Mouse (Mus musculus) heart, postnatal 25 days (tissue): ENCODE data around the gene Hoxd3. TPM values are rescaled to one million over a fixed set of nuclear protein-coding genes. Genes with fewer than 3 reads are reported as not detected.

ENCODE experiments used
- DNase-seq: peaks from one replicate; pipeline ENCODE4 v3.0.0; 2022; ENCODE audit warnings: low spot score
- intact Hi-C: fragments of 180-260 bp; cut with DNase I; formaldehyde crosslinking; loops from one replicate; pipeline ENCODE4 v1.15.1; 2025
- microRNA-seq: library from miRNA; unstranded; fragments of <30 nt; microRNA quantifications from one replicate; pipeline ENCODE4 v1.2.0, GENCODE M21; 2022
- total RNA-seq, 2 experiments: library from RNA; stranded (reverse); gene quantifications; 2 replicates each; pipeline ENCODE4 v1.2.3; 2021

The Hoxd3 gene
- total RNA-seq, 2 experiments from 2014 or later = not detected

DNA sequence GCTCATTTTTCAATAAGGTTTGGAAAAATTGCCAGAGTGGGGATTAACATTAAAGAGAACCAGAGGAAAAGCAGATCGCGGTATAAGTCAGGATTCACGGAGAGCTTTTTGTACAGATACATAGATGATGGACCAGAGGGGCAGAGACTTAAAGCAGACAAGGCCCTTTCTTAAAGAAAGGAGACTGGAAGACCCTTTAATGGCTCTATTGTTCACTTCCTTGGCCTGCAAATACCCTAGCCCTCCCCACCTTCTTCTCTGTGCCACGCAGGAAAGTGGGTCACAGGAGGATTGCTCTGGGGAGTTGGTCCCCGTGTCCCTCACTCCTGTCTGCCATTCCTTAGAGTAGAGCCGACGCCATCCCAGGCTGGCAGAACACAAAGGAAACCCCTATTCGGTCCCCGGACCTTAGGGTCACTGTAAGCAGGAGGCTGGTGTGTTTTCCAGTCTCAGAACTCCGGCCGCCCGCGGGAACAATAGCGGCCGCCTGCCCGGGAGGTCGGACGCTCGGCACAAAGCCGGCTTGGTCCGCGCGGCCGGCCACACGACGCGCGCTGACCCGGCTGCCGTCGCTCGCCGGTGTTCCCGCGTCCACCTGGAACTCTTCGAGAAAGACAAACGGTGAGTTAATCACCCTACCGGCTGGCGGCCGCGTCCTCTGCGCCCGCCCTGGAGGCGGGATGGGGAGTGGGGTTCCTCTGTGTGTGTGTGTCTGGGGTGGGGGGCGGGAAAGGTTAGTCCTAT, 40.9 kb downstream of the Hoxd3 start:
- intact Hi-C loops = no loop called here
- DNase-seq = no peak

DNA sequence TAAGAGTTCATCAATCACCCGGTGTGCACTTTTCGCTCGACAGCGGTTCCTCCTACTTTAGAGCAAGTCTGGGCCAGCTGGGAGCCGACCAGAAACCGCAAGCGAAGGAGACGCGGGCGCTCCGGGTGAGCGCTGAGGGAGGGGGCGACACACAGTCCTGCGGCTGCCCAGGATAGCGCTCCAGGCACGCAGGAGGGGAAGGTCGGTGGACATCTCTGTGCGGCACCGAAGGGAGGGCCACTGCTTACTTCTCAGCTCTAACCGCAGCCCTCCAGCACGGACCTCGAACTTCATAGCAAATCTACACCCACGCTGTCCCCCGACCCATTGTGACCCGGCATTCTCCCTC, 41.4 kb downstream of the Hoxd3 start:
- intact Hi-C loops = no loop called here
- DNase-seq = no peak

DNA sequence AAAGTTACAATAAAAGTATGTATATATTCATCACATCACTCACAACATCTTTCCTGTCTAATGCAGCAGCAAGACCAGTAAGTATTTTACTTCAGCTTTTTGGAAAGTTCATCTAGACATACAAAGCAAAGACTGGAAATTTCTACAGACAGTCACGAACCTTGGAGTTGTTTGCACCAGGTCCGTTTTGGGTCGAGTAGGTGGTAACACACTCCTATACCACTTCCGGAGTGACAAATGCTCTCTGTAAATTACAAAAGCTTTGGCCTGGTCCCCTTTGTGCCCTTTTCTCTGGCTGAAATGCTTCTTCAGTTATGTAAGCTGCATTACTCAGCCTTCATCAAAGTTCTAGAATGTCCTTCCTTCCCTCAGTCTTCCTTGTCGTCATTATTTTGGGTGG, 42.0 kb downstream of the Hoxd3 start:
- DNase-seq = no peak
- intact Hi-C loops = no loop called here

DNA sequence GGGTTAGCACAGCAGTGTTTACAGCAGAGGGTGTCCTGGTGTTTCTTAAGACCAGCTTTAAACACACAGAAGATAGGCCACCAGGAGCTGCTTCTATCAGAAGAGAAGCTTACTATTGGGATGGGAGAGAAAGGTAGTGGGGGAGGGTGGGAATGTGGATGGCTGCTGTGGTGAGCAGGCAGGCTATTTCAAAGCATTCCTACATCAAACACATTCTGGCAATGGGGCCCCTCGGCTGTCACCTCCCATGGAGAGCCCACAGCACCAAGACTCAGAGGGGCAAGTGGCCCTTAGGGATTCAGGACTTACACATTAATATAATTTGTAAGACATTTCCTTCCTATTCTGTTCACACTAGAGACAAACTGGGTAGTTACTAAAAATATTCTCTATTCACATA, 48.4 kb downstream of the Hoxd3 start:
- intact Hi-C loops = no loop called here

DNA sequence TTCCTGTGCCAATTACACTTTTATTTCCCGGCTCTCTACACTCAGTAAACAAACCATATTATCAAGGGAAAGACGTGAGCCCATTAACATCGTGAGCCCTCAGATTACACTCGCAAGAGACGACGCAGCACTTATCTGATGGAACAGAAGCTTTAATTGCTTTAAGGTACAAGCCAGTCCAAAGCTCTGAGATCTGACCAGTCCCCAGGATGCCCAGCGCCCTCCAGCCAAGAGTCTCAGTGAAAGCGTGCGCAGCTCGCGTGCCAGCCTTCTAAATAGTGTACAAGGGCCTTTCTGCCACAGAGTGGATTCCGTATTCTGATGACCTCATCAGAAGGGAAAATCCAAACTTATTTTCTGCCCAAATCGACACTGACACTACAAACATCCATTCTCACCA, 50.2 kb downstream of the Hoxd3 start:
- intact Hi-C loops = no loop called here
- DNase-seq = no peak

More for the DNA sequence above, 48.4 kb downstream of the Hoxd3 start:
- DNase-seq = no peak

DNA sequence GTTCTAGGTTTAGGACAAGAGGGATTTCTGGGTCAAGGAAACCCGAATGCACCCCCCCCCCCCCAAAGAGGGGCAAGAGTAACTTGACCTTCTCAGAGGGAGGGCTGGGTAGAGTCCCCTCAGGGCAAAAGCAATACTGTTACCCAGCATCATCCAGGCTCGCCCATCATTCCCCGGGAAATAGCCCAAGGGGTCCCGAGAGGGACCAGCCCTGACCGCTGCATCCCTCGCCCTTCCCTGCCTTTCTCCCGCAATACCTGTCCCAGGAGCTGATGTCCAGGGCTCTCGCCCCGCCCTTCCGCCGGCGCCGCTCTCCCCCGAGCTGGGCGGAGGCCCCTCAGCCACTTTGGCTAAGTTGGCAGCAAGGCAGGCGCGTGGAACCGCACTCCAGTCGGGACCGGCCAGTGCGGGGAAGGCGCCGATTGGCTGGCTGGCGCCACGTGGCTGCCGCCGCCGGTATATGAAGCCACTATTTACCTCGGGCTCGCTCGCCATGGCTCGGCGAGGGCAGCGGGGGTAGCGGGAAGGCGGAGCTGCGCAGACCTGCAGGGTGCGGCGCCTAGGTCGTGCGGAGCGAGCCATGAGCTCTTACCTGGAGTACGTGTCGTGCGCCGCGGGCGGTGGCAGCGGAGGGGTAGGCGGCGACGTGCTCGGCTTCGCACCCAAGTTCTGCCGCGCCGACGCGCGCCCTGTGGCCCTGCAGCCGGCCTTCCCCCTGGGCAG, 51.0 kb downstream of the Hoxd3 start, which contains the start of gene Hoxd1:
Gene Hoxd1, plus strand, starts transcription at position 459 of the 723 bp plus-strand sequence.
- intact Hi-C loops = no loop called here

DNA sequence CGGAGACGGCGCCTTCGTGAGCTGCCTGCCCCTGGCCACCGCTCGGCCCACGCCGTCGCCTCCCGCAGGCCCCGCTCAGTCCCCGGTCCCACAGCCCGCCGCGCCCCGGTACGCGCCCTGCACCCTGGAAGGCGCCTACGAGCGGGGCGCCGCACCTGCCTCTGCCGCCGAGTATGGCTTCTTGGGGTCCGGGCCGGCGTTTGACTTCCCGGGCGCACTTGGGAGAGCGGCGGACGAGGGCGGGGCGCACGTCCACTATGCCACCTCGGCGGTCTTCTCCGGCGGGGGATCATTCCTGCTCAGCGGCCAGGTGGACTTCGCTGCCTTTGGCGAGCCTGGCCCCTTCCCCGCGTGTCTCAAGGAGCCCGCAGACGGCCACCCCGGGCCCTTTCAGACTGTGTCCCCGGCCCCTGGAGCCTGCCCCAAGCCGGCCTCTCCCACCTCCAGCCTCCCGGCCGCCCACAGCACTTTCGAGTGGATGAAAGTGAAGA, 51.6 kb downstream of the Hoxd3 start:
- DNase-seq = no peak
- intact Hi-C loops = no loop called here

More for the DNA sequence above, 51.0 kb downstream of the Hoxd3 start, which contains the start of gene Hoxd1:
- no peak for DNase-seq

DNA sequence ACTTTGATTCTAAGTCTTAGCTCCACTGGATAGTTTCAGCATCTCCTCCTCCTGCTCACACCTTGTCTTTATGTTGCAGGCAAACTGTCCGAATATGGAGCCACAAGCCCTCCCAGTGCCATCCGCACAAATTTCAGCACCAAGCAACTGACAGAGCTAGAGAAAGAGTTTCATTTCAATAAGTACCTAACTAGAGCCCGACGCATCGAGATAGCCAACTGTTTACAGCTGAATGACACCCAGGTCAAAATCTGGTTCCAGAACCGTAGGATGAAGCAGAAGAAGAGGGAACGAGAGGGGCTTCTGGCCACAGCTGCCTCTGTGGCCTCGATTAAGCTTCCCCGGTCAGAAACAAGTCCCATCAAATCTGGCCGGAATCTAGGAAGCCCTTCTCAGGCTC, 52.2 kb downstream of the Hoxd3 start:
- intact Hi-C loops = no loop called here

DNA sequence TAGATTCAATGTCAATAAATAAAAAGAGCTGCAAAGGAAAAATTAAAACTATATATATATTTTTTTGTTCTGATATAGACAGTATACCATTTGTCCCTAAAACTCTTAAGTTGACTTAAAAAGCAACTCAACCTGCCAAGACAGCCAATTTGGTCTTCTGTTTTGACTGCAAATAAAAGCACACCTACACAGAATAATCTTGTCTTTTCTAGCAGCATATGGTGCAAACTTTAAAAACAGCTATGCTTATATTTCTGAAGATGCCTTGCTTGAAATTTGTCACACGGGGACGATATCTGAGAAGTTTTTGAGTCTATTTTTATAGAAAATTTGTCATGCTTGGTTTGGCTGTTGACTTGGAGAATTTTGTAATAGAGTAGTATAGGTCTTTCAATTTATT, 62.6 kb downstream of the Hoxd3 start:
- intact Hi-C loops = no loop called here

More for the DNA sequence above, 52.2 kb downstream of the Hoxd3 start:
- no peak for DNase-seq

DNA sequence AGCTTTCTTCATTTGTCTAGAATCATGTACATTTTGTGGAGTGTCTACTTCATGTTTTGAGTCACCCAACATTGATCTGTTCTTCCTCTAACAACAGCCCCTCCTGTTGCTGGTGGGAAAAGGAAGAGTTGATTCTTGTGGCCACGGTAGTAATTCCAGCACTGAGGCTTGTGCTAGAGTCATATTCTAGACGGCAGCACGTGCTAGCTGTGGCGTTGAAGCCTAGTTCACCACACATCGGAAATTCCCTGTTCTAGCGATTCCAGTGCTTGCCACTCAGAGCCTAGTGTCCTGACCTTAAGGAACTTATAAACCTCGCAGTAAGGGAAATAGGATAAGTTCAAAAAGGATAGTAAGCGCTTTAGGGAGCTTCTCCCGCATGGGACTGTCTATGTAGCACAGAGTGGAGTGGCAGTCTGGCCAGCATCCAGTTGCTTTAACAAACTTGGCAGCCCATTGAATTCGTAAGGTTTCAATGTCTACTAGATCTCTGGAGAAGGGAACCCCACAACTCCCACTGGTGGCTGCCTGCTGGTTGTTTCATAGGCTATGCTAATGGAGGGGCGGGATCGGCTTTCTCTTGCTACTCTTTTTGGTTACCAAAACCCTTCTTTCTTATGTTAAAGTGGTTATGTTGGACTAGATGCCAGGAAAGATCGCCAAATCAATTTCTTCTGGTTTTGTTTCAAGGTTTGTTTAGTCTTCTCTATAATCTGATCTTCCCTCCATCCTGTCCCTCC, 66.0 kb downstream of the Hoxd3 start:
- intact Hi-C loops = no loop called here
- no peak for DNase-seq

More for the DNA sequence above, 62.6 kb downstream of the Hoxd3 start:
- no peak for DNase-seq

DNA sequence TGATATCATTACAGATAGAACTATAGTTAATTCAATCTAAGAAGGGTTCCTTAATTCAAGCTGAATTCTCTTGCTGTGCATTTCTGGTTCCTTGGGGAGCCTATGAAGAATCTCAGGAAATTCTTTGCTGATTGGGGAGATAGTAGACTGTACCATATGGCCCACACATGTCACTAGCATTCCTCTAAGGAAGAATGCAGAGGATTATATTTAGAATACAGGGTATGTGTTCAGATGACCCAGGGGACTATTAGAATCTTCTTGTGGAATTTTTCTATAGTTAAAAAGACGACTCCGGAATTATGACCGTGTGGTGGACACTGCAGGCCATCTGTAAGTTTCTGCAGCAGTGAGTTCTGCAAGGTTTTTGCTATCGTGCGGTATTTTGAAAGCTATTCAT, 69.7 kb downstream of the Hoxd3 start:
- intact Hi-C loops = no loop called here
- DNase-seq = no peak

DNA sequence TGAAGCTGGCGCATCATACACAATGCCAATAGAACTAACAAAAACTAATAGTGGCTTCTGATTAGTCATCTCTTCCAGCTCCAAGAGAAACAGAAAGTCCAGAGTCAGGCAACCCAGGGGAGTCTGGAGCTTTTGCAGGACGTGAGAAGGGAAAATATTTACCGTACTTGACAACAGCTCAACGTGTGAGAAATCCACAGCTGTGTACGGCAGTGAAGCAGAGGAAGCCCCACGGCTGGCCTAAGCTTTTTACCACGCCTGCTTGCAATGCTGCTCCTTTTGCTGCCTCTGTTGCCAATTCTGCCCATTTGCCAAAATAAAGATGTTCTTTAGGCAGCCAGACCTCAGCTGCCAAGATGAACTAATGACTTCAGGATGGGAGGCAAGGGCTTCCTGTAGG, 83.8 kb downstream of the Hoxd3 start:
- peak; percentile 5 for DNase-seq
- intact Hi-C loops = no loop called here

Small RNA genes lying within 50 kb of the gene (microRNA-seq; reads per million reads assigned to microRNA genes)
- gene Gm44463 (not detected), gene Mir10b (808 reads per million, percentile 77 among the genes with 10 or more reads in this experiment)

Other genes with a start within 250 kb of the Hoxd3 start
- gene Lnpk, start 132.5 kb upstream of the Hoxd3 start, total RNA-seq = 10 to 100 TPM; 17.9 to 20.9 TPM
- not detected for gene Evx2, start 52.4 kb upstream of the Hoxd3 start, total RNA-seq
- not detected for gene Hoxd13, start 43.6 kb upstream of the Hoxd3 start, total RNA-seq
- not detected for gene Hoxd12, start 36.9 kb upstream of the Hoxd3 start, total RNA-seq
- not detected for gene Hoxd11, start 32.4 kb upstream of the Hoxd3 start, total RNA-seq
- gene Hoxd10, start 20.0 kb upstream of the Hoxd3 start, total RNA-seq = not detected
- under 1 TPM; 0.39 to 0.52 TPM for gene Hoxd9, start 14.2 kb upstream of the Hoxd3 start, total RNA-seq
- 1 to 10 TPM; 1.0 to 1.2 TPM for gene Hoxd8, start 7.3 kb upstream of the Hoxd3 start, total RNA-seq
- under 1 TPM; 0.42 to 0.56 TPM for gene Hoxd4, start within 50 bp of the Hoxd3 start, total RNA-seq
- gene Gm28230, start 14.8 kb downstream of the Hoxd3 start, total RNA-seq = not detected
- not detected for gene Hoxd1, start 51.1 kb downstream of the Hoxd3 start, total RNA-seq
- gene Mtx2, start 113.9 kb downstream of the Hoxd3 start, total RNA-seq = 100 to 1,000 TPM; 120 to 122 TPM